Mouse (Mus musculus) left cerebral cortex, adult 2 months (tissue): ENCODE data around the gene Ercc6l2. TPM values are rescaled to one million over a fixed set of nuclear protein-coding genes. Genes with fewer than 3 reads are reported as not detected.
"Not testable (repeated sequence)": the region's sequence is repeated elsewhere in the genome, so short reads cannot be mapped to it uniquely, and the experiment has no call there.

Source experiments
- DNase-seq, 2 experiments: peaks; one replicate each; pipeline ENCODE4 v3.0.0; 2021 to 2022; ENCODE audit warnings: low spot score in 2 of 2, mixed read lengths in 1 of 2; ENCODE audit errors: extremely low spot score in 1 of 2
- H3K27ac ChIP-seq: fragments of 200-600 bp; 2 replicates; pipeline ENCODE4 v1.8.1; 2022
- H3K4me3 ChIP-seq: fragments of 200-600 bp; 2 replicates; pipeline ENCODE4 v1.8.1; 2022
- CTCF ChIP-seq: fragments of 200-600 bp; IDR thresholded peaks from 2 replicates; pipeline ENCODE4 v1.8.1; 2022; ENCODE audit warnings: antibody characterized with exemption, mild to moderate bottlenecking, moderate library complexity
- intact Hi-C: fragments of 180-260 bp; cut with DNase I; formaldehyde crosslinking; loops from one replicate; pipeline ENCODE4 v1.15.1; 2025
- total RNA-seq, 2 experiments: library from RNA; stranded (reverse); gene quantifications; 2 replicates each; pipeline ENCODE4 v1.2.3; 2021

The Ercc6l2 gene
- total RNA-seq, 2 experiments from 2014 or later: 14.2 to 14.6 TPM

DNA sequence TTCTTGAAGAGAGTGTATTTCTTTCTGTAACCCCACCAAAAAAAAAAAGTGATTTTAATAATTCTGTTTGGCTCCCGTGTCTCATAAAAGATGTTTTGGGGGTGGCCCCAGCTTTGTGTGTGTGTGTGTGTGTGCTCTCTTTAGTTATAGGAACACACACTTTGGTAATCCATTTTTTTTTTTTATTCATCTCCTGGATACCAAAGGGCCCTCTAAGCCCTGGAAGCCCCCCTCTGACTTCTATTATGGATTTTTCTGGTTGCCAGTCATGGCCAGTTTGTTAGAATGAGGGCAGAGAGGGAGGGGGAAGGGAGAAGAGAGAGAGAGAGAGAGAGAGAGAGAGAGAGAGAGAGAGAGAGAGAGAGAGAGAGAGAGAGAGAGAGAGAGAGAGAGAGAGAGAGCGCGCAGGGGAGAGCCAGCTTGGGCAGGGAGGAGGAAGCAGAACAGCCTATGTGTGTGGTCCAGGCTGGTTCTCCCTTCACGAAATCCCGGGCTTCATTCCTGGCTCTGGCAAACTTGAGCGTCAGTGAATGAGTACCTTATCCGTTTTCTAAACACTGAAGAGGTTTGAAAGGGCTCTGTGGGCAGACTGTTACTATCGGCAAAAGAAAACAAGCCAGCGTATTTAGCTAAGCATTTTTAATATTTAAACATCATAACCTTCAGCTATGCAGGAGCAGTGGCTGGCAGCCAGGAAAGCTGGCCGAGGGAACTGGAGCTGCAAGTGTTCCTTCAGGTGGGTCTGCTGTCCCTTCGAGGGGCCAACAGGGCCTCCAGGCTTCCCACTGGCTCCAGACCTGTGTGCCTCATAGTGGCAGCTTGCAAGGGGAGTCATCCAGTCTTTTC, 103.0 kb downstream of the Ercc6l2 start:
- H3K27ac ChIP-seq: peak overlapping the region; percentile 67
- TF ChIP-seq CTCF: no peak
- peak in 1 of 2 experiments; percentile 18 for DNase-seq
- no peak overlapping the region for H3K4me3 ChIP-seq
- intact Hi-C loops: no loop called here

DNA sequence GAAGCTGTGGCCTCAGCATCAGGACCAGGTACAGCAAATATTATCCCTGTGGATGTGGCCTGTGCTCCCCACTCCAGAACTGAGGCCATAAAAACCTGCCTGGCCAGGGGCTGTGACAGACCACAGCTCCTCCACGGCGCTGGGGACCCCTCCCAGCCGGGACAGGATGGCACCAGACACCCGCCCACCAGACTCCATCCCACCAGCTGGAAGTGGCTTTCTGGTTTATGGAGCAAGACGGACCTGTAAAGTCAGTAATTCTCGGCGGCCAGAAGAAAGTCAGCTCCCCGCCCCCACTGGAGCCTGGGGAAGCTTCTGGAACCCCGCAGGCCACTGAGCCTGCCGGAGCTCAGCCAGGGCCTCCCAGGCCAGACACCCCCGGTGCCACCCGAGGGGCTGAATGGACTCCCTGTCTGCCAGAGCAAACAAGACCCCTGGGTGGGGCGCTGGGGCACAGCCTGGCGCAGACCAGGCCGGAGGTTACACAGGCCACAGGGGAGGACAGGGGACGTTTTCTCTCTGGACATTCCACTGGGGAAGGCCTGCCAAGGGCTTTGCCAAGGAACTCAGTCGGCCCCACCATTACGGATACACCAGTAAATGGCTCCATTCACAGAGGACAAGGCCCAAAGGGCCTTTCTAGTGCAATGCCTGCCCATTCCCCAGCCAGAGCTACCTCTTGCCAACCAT, 103.8 kb downstream of the Ercc6l2 start:
- no peak for TF ChIP-seq CTCF
- peak; percentile 21 to 68 for DNase-seq
- intact Hi-C loops: no loop called here
- peak overlapping the region; percentile 67 for H3K27ac ChIP-seq
- no peak overlapping the region for H3K4me3 ChIP-seq

- intact Hi-C loops, DNase-seq, H3K4me3 ChIP-seq, H3K27ac ChIP-seq: not testable (repeated sequence)
Measured at GRCm38 (mm10) chr13:63924036-63924435, 109.0 kb downstream of the Ercc6l2 start.

DNA sequence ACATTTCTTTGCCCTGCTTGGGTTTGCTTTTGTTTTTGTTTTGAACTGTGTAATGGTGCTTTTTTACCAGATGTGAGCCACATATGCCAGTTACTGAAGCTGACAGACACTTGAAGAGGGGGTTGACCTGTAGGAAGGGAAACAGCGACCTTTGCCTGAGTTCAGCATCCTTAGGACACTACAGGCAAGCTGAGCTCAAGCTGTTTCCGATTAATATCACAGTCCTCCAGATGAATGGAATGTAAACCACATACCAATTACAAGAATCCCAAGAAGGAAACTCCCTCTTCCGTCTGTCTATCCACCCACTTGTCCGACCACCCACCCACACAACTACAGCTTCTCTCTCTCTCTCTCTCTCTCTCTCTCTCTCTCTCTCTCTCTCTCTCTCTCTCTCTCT, 112.3 kb downstream of the Ercc6l2 start:
- intact Hi-C loops: loop anchor here (5.0 kb wide), 1 partner anchor 110 kb away; no protein-coding TSS in a partner anchor
- Histone ChIP-seq H3K27ac (no peak overlapping the region), H3K4me3 (no peak overlapping the region)
- no peak for TF ChIP-seq CTCF
- DNase-seq: no peak

- DNase-seq: no peak
- intact Hi-C loops: loop anchor here (5.0 kb wide), 1 partner anchor 108 kb away; no protein-coding TSS in a partner anchor
- no peak overlapping the region for H3K4me3 ChIP-seq
- peak; percentile 47 for TF ChIP-seq CTCF
- H3K27ac ChIP-seq: no peak overlapping the region
Measured at GRCm38 (mm10) chr13:63929351-63929750, 114.3 kb downstream of the Ercc6l2 start.

GRCm38 (mm10) chr13:63929917-63930515, 115.0 kb downstream of the Ercc6l2 start:
- no peak overlapping the region for H3K27ac ChIP-seq
- no peak overlapping the region for H3K4me3 ChIP-seq
- TF ChIP-seq CTCF: no peak
- intact Hi-C loops: loop anchor here (5.0 kb wide), 1 partner anchor 107 kb away; no protein-coding TSS in a partner anchor
- DNase-seq: no peak

DNA sequence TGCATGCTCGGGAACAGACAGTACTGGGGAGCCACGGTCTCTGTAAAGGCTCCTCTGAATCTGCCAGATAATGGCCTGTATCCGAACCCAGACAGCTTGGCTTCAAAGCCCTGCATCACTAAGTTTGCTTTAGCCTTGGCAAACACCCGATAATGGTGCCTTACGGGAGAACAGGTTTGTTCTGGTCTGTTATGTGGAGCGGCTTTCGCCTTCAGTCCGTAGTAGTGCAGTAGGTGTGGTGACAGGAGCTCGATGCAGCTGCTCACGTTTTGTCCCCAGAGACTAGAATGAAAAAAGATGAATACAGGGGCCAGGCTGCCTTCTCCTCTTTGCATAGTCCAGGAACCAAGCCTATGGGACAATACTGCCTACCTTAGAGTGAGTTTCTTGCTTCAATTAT, 115.5 kb downstream of the Ercc6l2 start:
- Histone ChIP-seq H3K27ac (no peak overlapping the region), H3K4me3 (no peak overlapping the region)
- intact Hi-C loops: no loop called here
- DNase-seq: no peak
- no peak for TF ChIP-seq CTCF

DNA sequence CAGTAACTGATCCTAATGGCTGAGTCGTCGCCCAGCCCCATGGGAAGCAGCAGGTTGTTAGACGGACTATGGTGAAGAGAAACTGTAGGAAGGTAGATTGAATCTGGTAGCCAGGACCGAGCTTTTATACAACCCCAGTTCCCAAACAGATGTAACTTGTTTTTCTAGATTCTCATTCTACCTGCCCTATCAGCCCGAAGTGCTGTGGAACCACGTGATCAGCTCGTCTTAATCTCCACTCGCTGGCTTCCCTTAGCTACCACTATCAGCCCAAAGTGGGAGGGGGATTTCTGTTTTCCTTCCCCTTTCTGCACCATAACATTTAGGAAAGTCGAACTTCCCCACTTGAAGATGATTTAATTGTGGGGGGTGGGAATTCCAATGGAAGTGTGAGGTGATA, 121.3 kb downstream of the Ercc6l2 start:
- no peak for DNase-seq
- H3K27ac ChIP-seq: no peak overlapping the region
- no peak for TF ChIP-seq CTCF
- H3K4me3 ChIP-seq: no peak overlapping the region
- intact Hi-C loops: no loop called here

DNA sequence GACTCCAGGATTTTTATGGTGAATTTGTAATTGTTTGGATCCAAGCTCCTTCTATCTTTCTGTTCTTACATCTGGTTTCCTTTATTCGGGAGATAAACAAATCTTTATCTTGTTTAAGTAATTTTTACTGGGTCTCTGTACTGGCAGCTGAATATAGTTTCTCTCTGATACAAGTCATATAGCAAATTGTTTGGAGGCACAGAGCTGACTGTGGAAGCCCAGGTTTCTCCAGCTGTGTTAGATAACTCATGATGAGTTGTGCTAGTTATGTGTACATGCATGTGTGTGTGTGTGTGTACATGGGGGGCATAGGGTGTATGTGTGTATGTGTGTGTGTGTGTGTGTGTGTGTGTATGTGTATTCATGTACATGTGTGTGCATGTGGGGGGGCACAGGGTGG, 125.2 kb downstream of the Ercc6l2 start:
- Histone ChIP-seq H3K4me3 (no peak overlapping the region), H3K27ac (no peak overlapping the region)
- no peak for TF ChIP-seq CTCF
- no peak for DNase-seq
- intact Hi-C loops: no loop called here

DNA sequence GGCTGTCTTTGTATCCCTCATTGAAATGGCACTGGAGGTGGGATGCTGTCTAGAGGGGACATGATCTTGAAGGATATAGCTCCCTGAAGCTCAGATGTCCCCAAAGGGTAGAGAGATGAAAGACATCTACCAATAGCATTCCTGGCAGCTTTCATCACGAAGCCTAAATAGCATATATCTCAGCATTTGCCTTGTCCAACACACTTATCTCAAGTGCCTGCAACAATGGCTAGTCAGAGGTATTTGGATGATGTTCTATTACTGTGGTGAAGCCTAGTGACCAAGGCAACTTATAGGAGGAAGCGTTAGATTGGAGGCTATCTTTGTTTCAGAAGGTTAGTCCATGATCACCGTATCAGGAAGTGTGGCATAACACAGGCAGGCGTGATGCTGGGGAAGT, 126.1 kb downstream of the Ercc6l2 start:
- Histone ChIP-seq H3K27ac (no peak overlapping the region), H3K4me3 (no peak overlapping the region)
- no peak for TF ChIP-seq CTCF
- intact Hi-C loops: no loop called here
- DNase-seq: no peak

DNA sequence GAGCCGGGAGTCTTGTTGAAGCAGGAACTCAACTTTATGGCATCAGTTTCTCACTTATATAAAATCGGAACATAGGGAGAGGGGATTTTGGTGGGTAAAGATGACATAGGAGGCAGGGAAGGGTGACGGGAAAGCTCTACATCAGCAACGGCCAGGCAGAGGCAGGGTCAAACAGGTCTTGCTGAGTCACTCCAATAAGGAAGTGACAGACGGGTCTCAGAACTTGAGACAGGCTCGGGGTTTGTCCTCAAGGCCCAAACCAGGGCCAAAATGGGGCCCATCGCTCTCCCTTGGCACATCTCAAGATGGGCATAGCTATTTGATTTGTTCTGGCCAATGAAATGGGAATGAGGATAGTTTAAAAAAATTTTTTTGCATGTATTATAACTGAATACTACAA, 128.6 kb downstream of the Ercc6l2 start:
- no peak overlapping the region for H3K27ac ChIP-seq
- intact Hi-C loops: no loop called here

More for the DNA sequence above, 128.6 kb downstream of the Ercc6l2 start:
- no peak for DNase-seq
- H3K4me3 ChIP-seq: no peak overlapping the region
- TF ChIP-seq CTCF: no peak
